Mouse (Mus musculus): ENCODE results near the gene Tac4.

Gene Tac4

GRCm38 (mm10) chr11:95261178-95261751 is at the start of gene Tac4:
Tac4 (plus strand) TSS chr11:95261529.
- no peak for TF ChIP-seq GATA4 (IDR thresholded peaks at IDR 0.05; ENCODE audit: insufficient replicate concordance, low read length)

DNA sequence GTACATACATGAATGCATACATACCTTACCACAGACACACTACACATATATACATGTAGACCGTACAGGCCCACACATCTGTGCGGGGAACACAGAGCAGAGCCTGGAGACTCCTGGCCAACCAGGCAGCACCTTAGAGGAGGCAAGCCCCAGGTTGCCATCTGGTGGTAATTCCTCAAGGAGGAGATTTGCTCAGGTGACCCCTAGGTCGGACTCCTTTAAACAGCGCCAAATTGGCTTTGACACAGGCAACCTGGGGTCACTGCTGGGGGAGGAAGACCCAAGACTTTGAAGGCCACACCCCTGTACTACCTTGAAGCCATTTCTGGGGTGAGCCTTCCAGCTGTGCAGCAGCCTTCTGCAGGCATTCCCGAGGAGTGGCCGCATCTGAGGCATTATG is 47.7 kb upstream of the Tac4 start:
- no peak for TF ChIP-seq GATA4 (IDR thresholded peaks at IDR 0.05; ENCODE audit: insufficient replicate concordance, low read length)

DNA sequence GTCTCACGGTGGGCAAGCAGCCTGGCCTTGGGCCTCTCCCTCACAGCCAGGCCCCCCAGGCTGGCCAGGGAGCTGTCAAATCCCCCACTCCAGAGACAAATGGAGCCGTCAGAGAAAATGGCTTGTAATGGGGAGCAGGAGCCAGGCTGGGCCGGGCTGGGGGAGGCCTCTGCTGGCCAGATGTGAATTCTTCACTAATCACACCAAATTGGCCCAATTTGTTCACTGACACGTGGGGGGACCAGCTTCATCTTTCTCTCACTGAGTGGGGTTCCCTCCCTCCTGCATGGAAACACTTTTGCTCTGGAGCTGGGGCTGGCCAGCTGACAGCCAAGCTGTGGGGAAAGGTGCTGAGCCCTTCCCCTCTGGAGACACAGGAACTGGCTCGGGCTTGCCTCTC is 47.0 kb upstream of the Tac4 start:
- no peak for TF ChIP-seq GATA4 (IDR thresholded peaks at IDR 0.05; ENCODE audit: insufficient replicate concordance, low read length)

- TF ChIP-seq GATA4 (IDR thresholded peaks at IDR 0.05; ENCODE audit: insufficient replicate concordance, low read length) = no peak
These were observed 45.1 kb upstream of the Tac4 start for GRCm38 (mm10) chr11:95216193-95216592.

DNA sequence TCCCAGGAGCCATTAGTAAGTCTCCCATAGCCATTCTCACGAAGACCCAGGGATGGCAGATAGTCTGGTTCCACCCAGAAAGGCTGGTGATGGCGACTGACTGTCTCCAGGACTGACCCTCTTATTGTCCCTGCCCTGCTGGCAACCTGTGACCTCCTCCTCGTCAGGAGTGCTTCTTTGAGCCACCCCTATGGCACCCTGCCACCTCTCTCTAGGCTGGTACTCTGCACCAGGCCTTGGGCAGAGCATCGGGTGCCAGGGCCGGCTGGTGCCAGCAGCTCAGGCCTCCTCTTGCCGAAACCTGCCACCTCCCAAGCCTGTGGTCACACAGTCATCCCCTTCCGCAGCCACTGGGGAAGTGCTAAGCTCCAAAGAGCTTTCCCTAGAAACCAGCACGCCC is 42.2 kb upstream of the Tac4 start:
- no peak for TF ChIP-seq GATA4 (IDR thresholded peaks at IDR 0.05; ENCODE audit: insufficient replicate concordance, low read length)

- TF ChIP-seq GATA4 (IDR thresholded peaks at IDR 0.05; ENCODE audit: insufficient replicate concordance, low read length) = no peak
These were observed 37.9 kb upstream of the Tac4 start for GRCm38 (mm10) chr11:95223473-95223872.

DNA sequence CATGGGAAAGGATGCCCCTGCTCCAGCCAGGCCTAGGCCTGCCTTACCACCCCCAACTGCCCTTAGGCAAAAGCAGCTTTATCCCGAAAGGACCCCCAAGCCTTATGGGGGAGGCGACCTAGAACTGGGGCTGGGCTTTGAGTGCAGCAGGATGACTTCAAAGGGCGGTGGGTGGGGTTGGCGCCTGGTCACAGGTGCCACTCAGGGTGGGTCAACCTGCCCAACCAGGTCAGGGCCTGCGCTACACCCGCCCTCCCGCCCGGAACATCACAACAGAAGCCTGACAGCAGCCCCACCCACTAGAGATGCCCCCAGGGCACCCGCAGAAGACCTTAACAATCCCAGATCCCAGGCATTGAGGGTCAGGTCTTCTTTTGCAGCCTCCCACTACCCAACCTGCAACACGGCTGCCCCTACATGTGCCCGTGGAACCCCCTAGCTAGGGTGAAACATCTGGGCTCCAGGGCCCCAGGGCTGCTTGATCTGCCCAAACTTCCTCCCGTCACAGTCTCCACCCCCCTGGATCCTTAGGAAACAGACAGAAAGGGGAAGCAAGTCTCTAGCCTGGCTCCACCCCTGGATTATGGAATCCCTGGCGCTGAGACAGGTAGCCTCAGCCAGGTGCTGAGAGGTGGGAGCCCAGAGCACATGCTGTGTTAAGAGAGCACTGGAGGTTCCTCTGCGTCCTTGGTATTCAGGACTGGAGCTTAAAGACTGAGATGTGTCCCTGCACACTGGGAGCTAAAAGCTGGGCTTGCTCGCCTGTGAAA is 37.0 kb upstream of the Tac4 start:
- TF ChIP-seq GATA4 (IDR thresholded peaks at IDR 0.05; ENCODE audit: insufficient replicate concordance, low read length) = no peak

GRCm38 (mm10) chr11:95225448-95225847 is 35.9 kb upstream of the Tac4 start:
- TF ChIP-seq GATA4 (IDR thresholded peaks at IDR 0.05; ENCODE audit: insufficient replicate concordance, low read length) = no peak

DNA sequence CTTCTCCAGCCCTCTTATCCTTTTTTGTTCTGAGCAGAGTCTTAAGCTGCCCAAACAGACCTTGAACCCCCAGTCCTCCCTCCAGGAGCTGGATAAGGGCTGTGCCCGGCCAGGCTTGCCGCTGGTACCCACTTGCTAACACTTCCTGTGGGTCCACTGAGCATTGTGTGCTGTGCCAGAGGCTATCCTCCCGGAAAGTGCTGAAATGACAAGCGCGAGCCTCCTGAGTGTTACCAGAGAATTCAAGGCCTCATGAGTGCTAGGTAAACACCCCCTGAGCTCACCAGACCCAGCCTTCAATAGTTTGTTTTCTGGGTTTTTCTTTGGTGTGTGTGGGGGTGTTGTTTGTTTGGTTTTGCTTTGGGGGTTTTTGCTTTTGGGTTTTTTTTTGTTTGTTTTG is 33.9 kb upstream of the Tac4 start:
- no peak for TF ChIP-seq GATA4 (IDR thresholded peaks at IDR 0.05; ENCODE audit: insufficient replicate concordance, low read length)

GRCm38 (mm10) chr11:95231688-95232328 is 29.5 kb upstream of the Tac4 start:
- TF ChIP-seq GATA4 (IDR thresholded peaks at IDR 0.05; ENCODE audit: insufficient replicate concordance, low read length) = no peak

DNA sequence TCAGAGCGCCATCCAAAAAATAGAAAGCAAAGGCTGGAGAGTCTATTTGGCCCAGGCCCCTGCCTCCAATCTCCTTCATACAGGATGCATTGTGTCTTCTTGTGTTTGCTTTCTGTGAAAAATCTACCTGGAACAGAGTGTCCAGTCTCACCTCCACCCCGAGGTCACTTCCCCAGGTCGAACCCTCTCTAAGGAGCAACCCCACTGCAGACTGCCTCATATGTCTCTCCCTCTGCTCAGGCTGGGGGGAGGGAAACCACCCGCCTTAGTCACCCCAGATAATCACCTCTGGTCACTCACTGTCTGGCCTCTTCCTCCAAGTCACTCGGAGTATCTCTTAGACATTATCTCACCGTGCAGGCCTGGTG is 29.0 kb upstream of the Tac4 start:
- no peak for TF ChIP-seq GATA4 (IDR thresholded peaks at IDR 0.05; ENCODE audit: insufficient replicate concordance, low read length)

DNA sequence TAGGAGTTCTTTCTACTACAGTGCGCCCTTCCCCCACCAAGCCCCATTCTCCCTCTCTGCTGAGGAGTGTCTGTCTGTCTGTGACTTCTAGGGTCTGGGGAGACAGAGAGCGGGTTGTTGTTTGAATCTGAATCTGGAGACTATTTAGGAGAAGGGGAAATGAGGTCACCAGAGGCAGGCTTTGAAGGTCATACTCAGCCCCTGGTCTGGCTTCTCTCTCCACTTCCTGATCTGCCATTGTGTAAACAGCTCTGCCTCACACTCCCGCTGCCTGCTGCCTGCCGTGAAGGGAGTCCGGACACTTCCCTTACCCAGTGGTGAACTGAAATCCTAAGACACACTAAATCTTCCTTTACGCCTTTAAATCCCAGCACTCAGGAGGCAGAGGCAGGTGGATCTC is 22.9 kb upstream of the Tac4 start:
- TF ChIP-seq GATA4 (IDR thresholded peaks at IDR 0.05; ENCODE audit: insufficient replicate concordance, low read length) = no peak

- TF ChIP-seq GATA4 (IDR thresholded peaks at IDR 0.05; ENCODE audit: insufficient replicate concordance, low read length) = no peak
These were observed 18.7 kb upstream of the Tac4 start for GRCm38 (mm10) chr11:95242653-95243052.

GRCm38 (mm10) chr11:95245456-95245855 is 15.9 kb upstream of the Tac4 start:
- no peak for TF ChIP-seq GATA4 (IDR thresholded peaks at IDR 0.05; ENCODE audit: insufficient replicate concordance, low read length)

DNA sequence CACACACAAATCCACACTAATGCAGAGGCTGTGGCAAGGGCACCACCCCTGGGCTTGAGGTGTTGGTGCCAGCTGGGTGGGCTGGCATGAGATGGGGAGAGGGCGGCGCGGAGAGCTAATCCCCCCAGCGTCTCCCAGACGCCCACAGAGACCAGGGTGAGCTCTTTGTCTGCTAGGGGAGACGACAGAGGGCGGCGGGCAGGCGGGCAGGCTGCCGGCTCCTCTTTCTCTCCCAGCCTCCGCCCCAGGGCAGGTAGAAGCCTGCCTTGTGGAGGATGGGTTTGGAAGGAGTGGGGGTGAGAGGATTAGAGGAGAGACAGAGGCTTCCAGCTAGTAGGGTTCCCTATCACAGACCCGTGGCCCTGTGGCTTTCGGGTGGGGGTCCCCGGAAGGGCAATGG is 14.3 kb upstream of the Tac4 start:
- TF ChIP-seq GATA4 (IDR thresholded peaks at IDR 0.05; ENCODE audit: insufficient replicate concordance, low read length) = no peak

- no peak for TF ChIP-seq GATA4 (IDR thresholded peaks at IDR 0.05; ENCODE audit: insufficient replicate concordance, low read length)
These were observed 11.2 kb upstream of the Tac4 start for GRCm38 (mm10) chr11:95250110-95250509.
